Mouse (Mus musculus) MEL (cell line): ENCODE data around the gene Lysmd3. TPM values are rescaled to one million over a fixed set of nuclear protein-coding genes. Genes with fewer than 3 reads are reported as not detected.

ENCODE experiments used
- DNase-seq: peaks from one replicate; pipeline ENCODE4 v3.0.0; 2011; ENCODE audit warnings: low read depth, low spot score
- H3K27ac ChIP-seq: 2 replicates; pipeline ENCODE4 v1.5.1; 2012; ENCODE audit warnings: low read depth, mild to moderate bottlenecking, control low read depth, low read length, moderate library complexity; ENCODE audit not compliant: control insufficient read depth
- H3K27me3 ChIP-seq, 2 experiments: fragments of 150-350 bp in 1 of 2; sonication (generic) in 1 of 2; 2 replicates each; pipeline ENCODE4 v1.6.1; 2012; ENCODE audit warnings: low read length in 2 of 2, mild to moderate bottlenecking in 2 of 2, improper control_type of control experiment in 1 of 2, moderate library complexity in 1 of 2; ENCODE audit not compliant: insufficient read depth in 2 of 2, control insufficient read depth in 1 of 2
- H3K36me3 ChIP-seq, 2 experiments: 2 replicates each; pipeline ENCODE4 v1.6.1; 2012 to 2014; ENCODE audit warnings: low read length in 2 of 2, improper control_type of control experiment in 1 of 2, inconsistent platforms in 1 of 2, mild to moderate bottlenecking in 1 of 2; ENCODE audit not compliant: insufficient read depth in 2 of 2, control insufficient read depth in 1 of 2
- H3K4me1 ChIP-seq, 2 experiments: fragments of 150-350 bp in 1 of 2; sonication (generic) in 1 of 2; 2 replicates each; pipeline ENCODE4 v1.6.1; 2012; ENCODE audit warnings: low read length in 2 of 2, improper control_type of control experiment in 1 of 2, mild to moderate bottlenecking in 1 of 2; ENCODE audit not compliant: insufficient read depth in 2 of 2, control insufficient read depth in 1 of 2
- H3K4me3 ChIP-seq, 2 experiments: fragments of 150-350 bp in 1 of 2; sonication (generic) in 1 of 2; 2 replicates each; pipeline ENCODE4 v1.5.1; 2012; ENCODE audit warnings: low read depth in 2 of 2, low read length in 2 of 2, mild to moderate bottlenecking in 2 of 2, moderate library complexity in 2 of 2, control low read depth in 1 of 2, improper control_type of control experiment in 1 of 2; ENCODE audit not compliant: control insufficient read depth in 1 of 2, insufficient read depth in 1 of 2
- H3K79me2 ChIP-seq: 2 replicates; pipeline ENCODE4 v1.6.1; 2012; ENCODE audit warnings: mild to moderate bottlenecking, low read length, moderate library complexity; ENCODE audit not compliant: control insufficient read depth, poor library complexity, insufficient read depth
- H3K9ac ChIP-seq: 2 replicates; pipeline ENCODE4 v1.6.1; 2012; ENCODE audit warnings: low read depth, mild to moderate bottlenecking, control low read depth, low read length, moderate library complexity; ENCODE audit not compliant: control insufficient read depth, poor library complexity, severe bottlenecking
- H3K9me3 ChIP-seq: fragments of 150-350 bp; sonication (generic); replicated peaks from 2 replicates; pipeline ENCODE4 v1.6.1; 2012; ENCODE audit warnings: mild to moderate bottlenecking, low read length, improper control_type of control experiment, moderate library complexity; ENCODE audit not compliant: insufficient read depth
- BHLHE40 ChIP-seq: IDR thresholded peaks from 2 replicates; pipeline ENCODE4 v1.6.1; 2012; ENCODE audit warnings: low read depth, mild to moderate bottlenecking, inconsistent platforms, low read length, improper control_type of control experiment, borderline replicate concordance
- CHD1 ChIP-seq: IDR thresholded peaks from 2 replicates; pipeline ENCODE4 v1.6.1; 2012; ENCODE audit warnings: low read depth, mild to moderate bottlenecking, inconsistent platforms, low read length, improper control_type of control experiment
- CHD2 ChIP-seq: IDR thresholded peaks from 2 replicates; pipeline ENCODE4 v1.6.1; 2011; ENCODE audit warnings: low read length, improper control_type of control experiment
- EP300 ChIP-seq, 2 experiments: IDR thresholded peaks; 2 replicates each; pipeline ENCODE4 v1.6.1; 2011; ENCODE audit warnings: improper control_type of control experiment in 2 of 2, low read length in 2 of 2, low read depth in 1 of 2, mild to moderate bottlenecking in 1 of 2
- ETS1 ChIP-seq: IDR thresholded peaks from 2 replicates; pipeline ENCODE4 v1.6.1; 2012; ENCODE audit warnings: low read depth, mild to moderate bottlenecking, inconsistent platforms, low read length, improper control_type of control experiment, moderate library complexity
- GATA1 ChIP-seq: IDR thresholded peaks from 2 replicates; pipeline ENCODE4 v1.6.1; 2011; ENCODE audit warnings: low read depth, low read length, improper control_type of control experiment
- HCFC1 ChIP-seq: IDR thresholded peaks from 2 replicates; pipeline ENCODE4 v1.6.1; 2012; ENCODE audit warnings: low read depth, mild to moderate bottlenecking, inconsistent platforms, low read length, improper control_type of control experiment, moderate library complexity
- JUND ChIP-seq: IDR thresholded peaks from 2 replicates; pipeline ENCODE4 v1.6.1; 2011; ENCODE audit warnings: low read depth, mild to moderate bottlenecking, improper control_type of control experiment, low read length
- KAT2A ChIP-seq: conservative IDR thresholded peaks from 2 replicates; pipeline ENCODE4 v1.6.1; 2012; ENCODE audit warnings: low read depth, low read length, improper control_type of control experiment, inconsistent platforms
- MAFK ChIP-seq: IDR thresholded peaks from 2 replicates; pipeline ENCODE4 v1.6.1; 2011; ENCODE audit warnings: low read depth, mild to moderate bottlenecking, low read length, improper control_type of control experiment, borderline replicate concordance
- MAX ChIP-seq: IDR thresholded peaks from 2 replicates; pipeline ENCODE4 v1.6.1; 2011; ENCODE audit warnings: low read length, improper control_type of control experiment
- MAZ ChIP-seq: IDR thresholded peaks from 2 replicates; pipeline ENCODE4 v1.6.1; 2012; ENCODE audit warnings: low read depth, mild to moderate bottlenecking, inconsistent platforms, low read length, improper control_type of control experiment
- MXI1 ChIP-seq: IDR thresholded peaks from 2 replicates; pipeline ENCODE4 v1.6.1; 2011; ENCODE audit warnings: mild to moderate bottlenecking, low read depth, low read length, improper control_type of control experiment
- MYB ChIP-seq: IDR thresholded peaks from 2 replicates; pipeline ENCODE4 v1.6.1; 2011; ENCODE audit warnings: mild to moderate bottlenecking, low read depth, low read length, improper control_type of control experiment
- NRF1 ChIP-seq: IDR thresholded peaks from 2 replicates; pipeline ENCODE4 v1.6.1; 2014; ENCODE audit warnings: low read depth, mild to moderate bottlenecking, inconsistent platforms, low read length, improper control_type of control experiment, moderate library complexity; ENCODE audit not compliant: poor library complexity, insufficient read depth, severe bottlenecking
- POLR2A ChIP-seq, 2 experiments: IDR thresholded peaks; 2 replicates each; pipeline ENCODE4 v1.6.1; 2011 to 2012; ENCODE audit warnings: low read length in 2 of 2, mild to moderate bottlenecking in 2 of 2, control low read depth in 1 of 2, improper control_type of control experiment in 1 of 2, low read depth in 1 of 2, moderate library complexity in 1 of 2; ENCODE audit not compliant: control insufficient read depth in 1 of 2, insufficient read depth in 1 of 2, poor library complexity in 1 of 2
- POLR2AphosphoS2 ChIP-seq: IDR thresholded peaks from 2 replicates; pipeline ENCODE4 v1.6.1; 2011; ENCODE audit warnings: low read length, improper control_type of control experiment
- RCOR1 ChIP-seq: IDR thresholded peaks from 2 replicates; pipeline ENCODE4 v1.6.1; 2012; ENCODE audit warnings: low read depth, mild to moderate bottlenecking, inconsistent platforms, low read length, improper control_type of control experiment
- SIN3A ChIP-seq: IDR thresholded peaks from 2 replicates; pipeline ENCODE4 v1.6.1; 2012; ENCODE audit warnings: low read length, improper control_type of control experiment, inconsistent platforms
- SMC3 ChIP-seq: IDR thresholded peaks from 2 replicates; pipeline ENCODE4 v1.6.1; 2011; ENCODE audit warnings: low read depth, low read length, improper control_type of control experiment
- TAL1 ChIP-seq: IDR thresholded peaks from 2 replicates; pipeline ENCODE4 v1.6.1; 2012; ENCODE audit warnings: mild to moderate bottlenecking, inconsistent platforms, low read length, moderate library complexity, mixed read lengths
- TBP ChIP-seq: IDR thresholded peaks from 2 replicates; pipeline ENCODE4 v1.8.0; 2011; ENCODE audit warnings: low read depth, low read length, improper control_type of control experiment
- TCF12 ChIP-seq: IDR thresholded peaks from 2 replicates; pipeline ENCODE4 v1.6.1; 2014; ENCODE audit warnings: low read depth, mild to moderate bottlenecking, inconsistent platforms, low read length, improper control_type of control experiment, moderate library complexity
- UBTF ChIP-seq: IDR thresholded peaks from 2 replicates; pipeline ENCODE4 v1.6.1; 2012; ENCODE audit warnings: low read depth, mild to moderate bottlenecking, inconsistent platforms, low read length, improper control_type of control experiment, moderate library complexity, borderline replicate concordance; ENCODE audit not compliant: insufficient read depth
- USF2 ChIP-seq, 2 experiments: IDR thresholded peaks; 2 replicates each; pipeline ENCODE4 v1.6.1; 2011 to 2012; ENCODE audit warnings: improper control_type of control experiment in 2 of 2, low read length in 2 of 2, borderline replicate concordance in 1 of 2, inconsistent platforms in 1 of 2, low read depth in 1 of 2, mild to moderate bottlenecking in 1 of 2; ENCODE audit not compliant: insufficient read depth in 1 of 2
- ZMIZ1 ChIP-seq: IDR thresholded peaks from 2 replicates; pipeline ENCODE4 v1.6.1; 2012; ENCODE audit warnings: low read depth, mild to moderate bottlenecking, inconsistent platforms, low read length, improper control_type of control experiment, moderate library complexity
- ZNF384 ChIP-seq: IDR thresholded peaks from 2 replicates; pipeline ENCODE4 v1.6.1; 2012; ENCODE audit warnings: low read depth, mild to moderate bottlenecking, inconsistent platforms, low read length, improper control_type of control experiment
- polyA plus RNA-seq, 2 experiments: library from polyadenylated mRNA; stranded (reverse) in 1 of 2; unstranded in 1 of 2; fragments of >175 nt in 1 of 2; fragments of >200 nt in 1 of 2; gene quantifications; 2 replicates each; pipeline versions ENCODE4 v1.2.1 to v1.2.4; 2012; ENCODE audit warnings: low replicate concordance in 2 of 2, low read depth in 1 of 2; ENCODE audit not compliant: insufficient read length in 2 of 2, insufficient read depth in 1 of 2, missing spikeins in 1 of 2
- total RNA-seq: library from RNA; depleted of rRNA; stranded (reverse); fragments of 300-350 nt; gene quantifications from 2 replicates; pipeline ENCODE4 v1.2.3, GENCODE M21; 2012

Lysmd3 gene
- total and polyA plus RNA-seq, 3 experiments: 7.1 to 12.2 TPM; not detected in 1

- DNase-seq: peak; percentile 83
- Histone ChIP-seq H3K4me1 (peaks cover 8 to 29% of the 10 kb centered on the region in 2 experiments; a peak in 3 of 4 replicates), H3K9ac (peak overlapping the region; percentile 82), H3K9me3 (no peaks in the 10 kb centered on the region), H3K79me2 (peaks cover 30% of the 10 kb centered on the region), H3K27ac (peak overlapping the region; percentile 84)
- peak in 1 of 2 experiments; percentile 55; a peak in 2 of 4 replicates for TF ChIP-seq EP300 (IDR thresholded peaks at IDR 0.05; ENCODE audit: low read depth in 1 of 2, low read length in 2 of 2)
- TF ChIP-seq RCOR1: 0 out of 2 replicates have a peak, but pooled peaks have one; percentile 10
- no peak for TF ChIP-seq MYB
- no peak for TF ChIP-seq POLR2AphosphoS2
- peak; percentile 49; the same call in 1 of the 2 replicates for TF ChIP-seq TCF12
- no peak for TF ChIP-seq MAX
- peak; percentile 71 for TF ChIP-seq ZNF384
- TF ChIP-seq ETS1: peak; percentile 74
- TF ChIP-seq KAT2A: no peak
- TF ChIP-seq GATA1: peak; percentile 83
- 0 out of 2 replicates have a peak, but pooled peaks have one; percentile 13 for TF ChIP-seq MAZ
- TF ChIP-seq SIN3A: peak; percentile 73
- TF ChIP-seq TBP: 0 out of 2 replicates have a peak, but pooled peaks have one; percentile 27
- TF ChIP-seq, all 39 proteins: peak for 9
- Histone ChIP-seq H3K27me3 (no peaks in the 10 kb centered on the region), H3K4me3 (peak overlapping the region; percentile 72 to 90), H3K36me3 (peaks cover 0 to 44% of the 10 kb centered on the region in 2 experiments; a peak in 3 of 4 replicates)
Measured at GRCm38 (mm10) chr13:81710266-81710665, 52.8 kb downstream of the Lysmd3 start.

GRCm38 (mm10) chr13:81710775-81711545 is 53.5 kb downstream of the Lysmd3 start, which contains the start of the genes Polr3g and Mblac2:
Gene Polr3g (minus strand): TSS chr13:81711013.
Gene Mblac2 (plus strand): TSS chr13:81711341.
- Histone ChIP-seq H3K4me1 (peaks cover 6 to 29% of the 10 kb centered on the region in 2 experiments; a peak in 3 of 4 replicates), H3K9me3 (no peaks in the 10 kb centered on the region), H3K36me3 (peaks cover 0 to 39% of the 10 kb centered on the region in 2 experiments; a peak in 3 of 4 replicates), H3K79me2 (peaks cover 25% of the 10 kb centered on the region), H3K27me3 (no peaks in the 10 kb centered on the region), H3K9ac (peak within 1 kb of the TSS; percentile 82), H3K27ac (peak within 1 kb of the TSS; percentile 84), H3K4me3 (peak within 1 kb of the TSS; percentile 72 to 90)
- peak; percentile 97 for DNase-seq
- TF ChIP-seq UBTF (0 out of 2 replicates have a peak, but pooled peaks have one; percentile 75), SIN3A (peak; percentile 88), MAFK (no peak), JUND (no peak), USF2 (IDR thresholded peaks at IDR 0.05; ENCODE audit: borderline replicate concordance in 1 of 2, insufficient read depth in 1 of 2, low read depth in 1 of 2, low read length in 2 of 2) (no peak), BHLHE40 (0 out of 2 replicates have a peak, but pooled peaks have one; percentile 43), MXI1 (peak; percentile 92), HCFC1 (peak; percentile 83), SMC3 (no peak), POLR2AphosphoS2 (peak; percentile 79; the same call in 1 of the 2 replicates), ZMIZ1 (peak; percentile 80), TAL1 (no peak), ETS1 (peak; percentile 66), POLR2A (IDR thresholded peaks at IDR 0.05; ENCODE audit: control insufficient read depth in 1 of 2, insufficient read depth in 1 of 2, low read depth in 1 of 2, low read length in 2 of 2, poor library complexity in 1 of 2) (peak; percentile 91 to 93), CHD2 (no peak), MYB (peak; percentile 45; the same call in 1 of the 2 replicates), TBP (peak; percentile 23), TCF12 (peak; percentile 22), MAZ (peak; percentile 74), CHD1 (no peak), NRF1 (peak; percentile 56; the same call in 1 of the 2 replicates), EP300 (IDR thresholded peaks at IDR 0.05; ENCODE audit: low read depth in 1 of 2, low read length in 2 of 2) (peak in 1 of 2 experiments; percentile 30; a peak in 1 of 4 replicates)
